Mouse (Mus musculus) T-helper 17 cell (primary cell): ENCODE results near the gene Zfp428.

Experiments used
- in situ Hi-C, 2 experiments: fragments of 300-600 bp; cut with MboI, MseI; formaldehyde crosslinking; loops; 1 replicate in 1 of 2; 2 replicates in 1 of 2; pipeline ENCODE4 v1.15.1; 2025; ENCODE audit warnings: high pct_unique_total_duplicates in 2 of 2

Gene Zfp428

DNA sequence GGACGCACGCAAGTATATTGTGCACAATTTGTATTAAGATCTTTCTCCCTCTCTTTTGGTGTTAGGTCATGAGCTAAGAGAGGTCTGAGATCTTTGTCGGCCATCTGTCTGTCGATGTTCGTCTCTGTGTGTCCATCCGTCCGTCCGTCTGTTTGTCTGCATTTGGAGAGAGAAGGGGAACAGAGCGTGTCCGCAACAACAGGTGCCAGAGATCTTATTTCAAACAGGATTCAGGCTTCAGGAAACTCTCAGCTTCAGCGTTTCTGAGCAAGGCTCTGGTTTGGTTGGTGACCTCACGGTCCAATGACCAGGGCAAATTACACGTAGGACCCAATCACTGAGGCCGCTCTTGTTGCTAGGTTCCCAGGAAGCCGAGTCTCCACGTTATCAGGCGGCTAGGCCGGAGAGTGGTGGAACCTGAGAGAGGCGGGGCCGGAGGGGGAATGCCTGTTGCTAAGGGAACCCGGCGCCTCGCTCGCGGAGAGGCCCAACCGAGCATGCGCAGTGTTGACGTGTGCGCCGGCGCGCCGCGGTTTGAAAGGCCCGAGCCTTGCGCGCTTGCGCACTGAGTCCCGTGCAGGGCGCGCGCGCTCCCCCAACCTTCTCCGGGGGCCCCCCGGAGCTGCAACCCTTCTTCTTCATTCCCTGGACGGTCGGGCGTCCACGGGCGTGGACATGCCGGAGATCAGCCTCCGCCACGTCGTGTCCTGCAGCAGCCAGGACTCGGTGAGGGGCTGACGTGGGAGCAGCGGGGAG, 40.0 kb downstream of the Zfp428 start:
- in situ Hi-C loops, result no loop called here

DNA sequence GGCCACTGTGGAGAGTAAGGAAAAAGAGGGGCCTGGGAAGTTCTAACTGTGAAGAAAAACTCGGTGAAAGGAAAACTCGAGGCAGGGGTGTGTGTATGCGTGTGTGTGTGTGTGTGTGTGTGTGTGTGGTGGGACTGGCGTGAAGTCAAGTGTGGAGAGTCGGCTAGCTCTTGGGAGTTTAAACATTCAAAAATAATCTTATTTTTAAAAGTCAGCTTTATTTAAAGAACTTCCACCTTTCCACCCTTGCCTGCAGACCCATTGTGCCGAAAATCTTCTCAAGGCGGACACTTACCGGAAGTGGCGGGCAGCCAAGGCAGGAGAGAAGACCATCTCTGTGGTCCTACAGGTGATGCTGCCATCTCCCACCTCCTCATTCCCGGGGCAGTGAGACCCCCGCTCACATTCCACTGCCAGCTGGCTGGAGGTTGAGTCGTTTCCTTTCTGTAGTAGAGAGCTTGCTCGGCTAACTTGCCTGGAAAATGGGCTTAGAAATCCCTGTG, 40.8 kb downstream of the Zfp428 start:
- in situ Hi-C loops, result no loop called here

- in situ Hi-C loops, result loop anchor here in 1 of 2 experiments (5.0 kb wide), 1 partner anchor 35 kb away; no protein-coding TSS in a partner anchor
Measured at GRCm38 (mm10) chr7:24551985-24552759, 45.4 kb downstream of the Zfp428 start.

DNA sequence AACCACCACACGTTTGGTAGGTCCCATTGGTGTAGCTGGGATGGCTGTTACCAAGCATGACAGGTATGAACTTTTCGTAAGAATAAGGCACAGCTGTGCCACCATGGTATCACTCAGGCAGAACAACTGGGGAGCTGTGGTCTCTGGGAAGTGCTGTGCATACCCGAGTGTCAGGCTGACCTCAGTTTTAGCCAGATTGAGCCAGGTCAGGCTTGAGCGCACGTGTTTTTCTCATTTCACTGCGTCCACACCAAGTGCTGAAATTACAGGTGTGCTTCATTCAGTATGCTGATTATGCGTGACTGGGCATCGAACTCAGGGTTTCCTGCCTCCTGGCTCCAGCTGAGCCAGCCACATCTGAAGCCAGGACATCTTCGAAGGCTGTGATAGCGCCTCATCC, 49.0 kb downstream of the Zfp428 start:
- in situ Hi-C loops, result no loop called here

GRCm38 (mm10) chr7:24561450-24561849, 54.6 kb downstream of the Zfp428 start:
- in situ Hi-C loops, result no loop called here

GRCm38 (mm10) chr7:24563191-24563836, 56.5 kb downstream of the Zfp428 start:
- in situ Hi-C loops, result no loop called here

DNA sequence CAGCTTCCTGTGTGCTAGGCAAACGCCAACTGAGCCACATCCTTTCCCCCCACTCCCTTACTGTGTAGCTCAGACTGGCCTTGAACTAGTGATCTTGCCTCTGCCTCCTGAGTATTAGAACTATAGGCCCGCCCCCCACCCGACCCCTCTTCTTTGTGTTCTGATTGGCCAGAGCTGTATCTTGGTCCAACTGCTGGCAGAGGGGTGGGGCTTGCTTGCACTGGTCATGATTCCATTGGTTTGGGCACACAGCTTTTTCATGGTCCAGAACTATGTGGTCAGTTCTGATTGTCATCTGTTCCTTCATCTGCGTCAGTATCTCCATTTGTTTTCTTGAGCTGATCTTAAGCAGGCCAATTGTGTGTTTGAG, 57.0 kb downstream of the Zfp428 start:
- in situ Hi-C loops, result no loop called here

DNA sequence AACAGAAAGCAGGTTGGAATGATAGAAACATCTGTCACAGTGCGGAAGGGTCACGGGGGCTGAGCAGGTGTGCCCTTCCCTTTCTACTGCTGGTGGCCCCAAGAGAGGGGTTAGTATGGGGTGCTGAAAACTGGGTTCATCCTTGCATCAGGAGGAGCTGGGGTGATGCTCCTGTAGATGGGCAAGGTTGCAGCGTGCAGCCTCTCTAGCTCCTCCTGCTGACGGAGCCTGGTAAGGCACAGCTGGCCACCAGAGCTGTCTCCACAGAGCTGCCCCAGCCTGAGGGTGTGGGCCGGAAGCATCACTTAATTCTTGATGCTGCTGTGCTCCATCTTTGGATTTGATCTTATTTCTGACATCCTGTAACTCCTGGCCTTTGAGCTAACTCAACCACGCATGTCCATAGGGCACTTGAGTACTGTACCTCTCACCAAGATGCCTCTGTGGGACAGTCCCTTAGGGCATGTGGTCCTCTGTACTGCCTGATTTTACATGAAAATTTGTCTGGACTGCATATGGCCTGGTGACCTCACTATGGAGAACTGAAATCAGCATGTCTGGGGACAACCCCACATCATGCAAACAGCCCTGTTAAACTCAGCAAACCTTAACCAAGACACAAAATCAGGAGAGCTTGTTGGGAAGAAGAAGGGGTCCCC, 57.9 kb downstream of the Zfp428 start:
- in situ Hi-C loops, result no loop called here
